Mouse (Mus musculus): ENCODE results near the gene Pam.

Pam gene

GRCm38 (mm10) chr1:97938053-97938452 lies 157.4 kb downstream of the Pam start:
- no peaks in the 10 kb centered on the region for H3K4me1 ChIP-seq (replicated peaks; ENCODE audit: low read depth, low read length)
- no peak for TF ChIP-seq NANOG (IDR thresholded peaks at IDR 0.05; ENCODE audit: borderline replicate concordance, low read length)
- no peak overlapping the region for H3K4me3 ChIP-seq (replicated peaks; ENCODE audit: low read length)
- no peaks in the 10 kb centered on the region for H3K36me3 ChIP-seq (ENCODE audit: insufficient read depth, low read length)
- no peaks in the 10 kb centered on the region for H3K27me3 ChIP-seq (ENCODE audit: insufficient read depth, low read length)
- H3K9me3 ChIP-seq (ENCODE audit: low read length) = no peaks in the 10 kb centered on the region

- Histone ChIP-seq H3K4me3 (replicated peaks; ENCODE audit: low read length) (no peak overlapping the region), H3K27me3 (ENCODE audit: insufficient read depth, low read length) (no peaks in the 10 kb centered on the region), H3K4me1 (replicated peaks; ENCODE audit: low read depth, low read length) (no peaks in the 10 kb centered on the region), H3K36me3 (ENCODE audit: insufficient read depth, low read length) (no peaks in the 10 kb centered on the region), H3K9me3 (ENCODE audit: low read length) (no peaks in the 10 kb centered on the region)
- no peak for TF ChIP-seq NANOG (IDR thresholded peaks at IDR 0.05; ENCODE audit: borderline replicate concordance, low read length)
- TF ChIP-seq CTCF (conservative IDR thresholded peaks at IDR 0.05; ENCODE audit: low read length) = no peak
- TF ChIP-seq POU5F1 (IDR thresholded peaks at IDR 0.05; ENCODE audit: borderline replicate concordance, low read length) = no peak
These were observed 160.5 kb downstream of the Pam start for GRCm38 (mm10) chr1:97934940-97935339.

DNA sequence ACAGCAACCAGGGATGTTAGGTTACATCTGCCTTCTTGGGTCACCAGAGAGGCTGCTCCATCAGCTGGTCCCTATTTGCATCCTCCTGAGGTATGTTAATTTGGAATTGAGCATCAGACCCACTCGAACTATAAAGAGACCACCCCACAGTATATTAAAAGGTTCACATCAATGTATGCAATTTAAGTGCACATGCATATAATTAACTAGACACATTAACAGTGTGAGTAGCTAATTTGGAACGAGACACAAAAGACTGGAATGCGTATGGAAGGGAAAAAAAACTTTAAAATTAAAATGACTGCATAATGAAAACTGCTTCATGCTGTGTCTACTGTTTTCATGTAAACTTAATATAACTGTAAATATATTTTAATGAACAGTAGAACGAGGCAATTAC lies 164.2 kb downstream of the Pam start:
- Histone ChIP-seq H3K27me3 (ENCODE audit: insufficient read depth, low read length) (no peaks in the 10 kb centered on the region), H3K4me3 (replicated peaks; ENCODE audit: low read length) (no peak overlapping the region), H3K9me3 (ENCODE audit: low read length) (no peaks in the 10 kb centered on the region), H3K4me1 (replicated peaks; ENCODE audit: low read depth, low read length) (no peaks in the 10 kb centered on the region), H3K36me3 (ENCODE audit: insufficient read depth, low read length) (no peaks in the 10 kb centered on the region)
- TF ChIP-seq NANOG (IDR thresholded peaks at IDR 0.05; ENCODE audit: borderline replicate concordance, low read length) = no peak
- TF ChIP-seq CTCF (conservative IDR thresholded peaks at IDR 0.05; ENCODE audit: low read length) = no peak
- no peak for TF ChIP-seq POU5F1 (IDR thresholded peaks at IDR 0.05; ENCODE audit: borderline replicate concordance, low read length)

DNA sequence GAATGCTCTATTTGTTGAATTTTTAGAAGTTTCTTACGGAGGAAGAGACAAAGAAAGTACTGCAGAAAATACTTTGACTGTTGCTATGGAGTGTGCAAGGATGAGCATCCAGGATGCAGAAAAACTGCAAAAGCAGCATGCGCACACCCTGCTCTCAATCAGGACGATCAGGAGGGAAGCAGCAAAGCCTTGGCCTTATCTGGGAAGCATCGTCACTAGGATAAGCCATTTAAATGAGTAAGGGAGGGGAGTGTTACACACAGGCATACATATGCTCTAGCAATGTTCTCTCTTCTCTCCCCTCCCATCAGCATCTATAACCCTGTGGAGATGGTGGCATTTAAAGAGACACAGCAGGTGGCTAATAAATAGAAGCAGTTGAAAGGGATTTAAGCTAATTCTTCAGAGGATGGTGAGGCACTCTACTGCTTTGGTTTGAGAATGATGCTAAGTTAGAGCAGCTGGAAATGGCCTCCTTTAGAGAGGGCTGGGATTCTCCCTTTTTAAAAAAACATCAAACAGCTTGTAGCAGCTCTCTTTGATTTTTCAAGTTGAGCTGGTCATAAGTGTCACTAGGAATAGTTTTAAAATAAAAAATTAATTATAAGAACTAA lies 165.9 kb downstream of the Pam start:
- Histone ChIP-seq H3K9me3 (ENCODE audit: low read length) (no peaks in the 10 kb centered on the region), H3K27me3 (ENCODE audit: insufficient read depth, low read length) (no peaks in the 10 kb centered on the region), H3K4me1 (replicated peaks; ENCODE audit: low read depth, low read length) (no peaks in the 10 kb centered on the region), H3K36me3 (ENCODE audit: insufficient read depth, low read length) (no peaks in the 10 kb centered on the region), H3K4me3 (replicated peaks; ENCODE audit: low read length) (no peak overlapping the region)
- TF ChIP-seq POU5F1 (IDR thresholded peaks at IDR 0.05; ENCODE audit: borderline replicate concordance, low read length) = no peak
- TF ChIP-seq NANOG (IDR thresholded peaks at IDR 0.05; ENCODE audit: borderline replicate concordance, low read length) = no peak
- TF ChIP-seq CTCF (conservative IDR thresholded peaks at IDR 0.05; ENCODE audit: low read length) = no peak

DNA sequence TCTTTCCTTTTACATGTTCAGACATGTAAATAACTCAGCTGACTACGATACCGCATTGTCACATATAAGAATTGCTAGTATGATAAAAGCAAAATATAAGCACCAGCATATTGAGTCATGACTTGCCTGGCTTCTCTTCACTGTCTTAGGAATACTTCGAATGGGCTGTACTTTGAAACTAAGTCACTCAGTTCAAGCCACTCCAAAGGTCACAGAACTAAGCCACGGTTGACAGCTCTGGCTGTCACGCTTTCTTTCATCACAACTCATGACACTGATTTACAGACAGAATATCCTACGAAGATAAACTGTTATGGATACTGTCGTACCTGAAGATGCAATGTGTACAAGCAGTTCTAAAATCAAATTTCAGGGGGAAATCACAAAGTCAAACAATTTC lies 168.7 kb downstream of the Pam start:
- no peaks in the 10 kb centered on the region for H3K9me3 ChIP-seq (ENCODE audit: low read length)

GRCm38 (mm10) chr1:97926017-97926540 lies 169.4 kb downstream of the Pam start:
- H3K36me3 ChIP-seq (ENCODE audit: insufficient read depth, low read length) = no peaks in the 10 kb centered on the region
- TF ChIP-seq NANOG (IDR thresholded peaks at IDR 0.05; ENCODE audit: borderline replicate concordance, low read length) = no peak
- TF ChIP-seq CTCF (conservative IDR thresholded peaks at IDR 0.05; ENCODE audit: low read length) = no peak
- TF ChIP-seq POU5F1 (IDR thresholded peaks at IDR 0.05; ENCODE audit: borderline replicate concordance, low read length) = no peak
- H3K4me1 ChIP-seq (replicated peaks; ENCODE audit: low read depth, low read length) = no peaks in the 10 kb centered on the region
- H3K4me3 ChIP-seq (replicated peaks; ENCODE audit: low read length) = no peak overlapping the region
- H3K9me3 ChIP-seq (ENCODE audit: low read length) = no peaks in the 10 kb centered on the region
- H3K27me3 ChIP-seq (ENCODE audit: insufficient read depth, low read length) = no peaks in the 10 kb centered on the region

More for the DNA sequence above, 168.7 kb downstream of the Pam start:
- Histone ChIP-seq H3K27me3 (ENCODE audit: insufficient read depth, low read length) (no peaks in the 10 kb centered on the region), H3K36me3 (ENCODE audit: insufficient read depth, low read length) (no peaks in the 10 kb centered on the region), H3K4me3 (replicated peaks; ENCODE audit: low read length) (no peak overlapping the region), H3K4me1 (replicated peaks; ENCODE audit: low read depth, low read length) (no peaks in the 10 kb centered on the region)
- no peak for TF ChIP-seq NANOG (IDR thresholded peaks at IDR 0.05; ENCODE audit: borderline replicate concordance, low read length)
- TF ChIP-seq POU5F1 (IDR thresholded peaks at IDR 0.05; ENCODE audit: borderline replicate concordance, low read length) = no peak
- TF ChIP-seq CTCF (conservative IDR thresholded peaks at IDR 0.05; ENCODE audit: low read length) = no peak

DNA sequence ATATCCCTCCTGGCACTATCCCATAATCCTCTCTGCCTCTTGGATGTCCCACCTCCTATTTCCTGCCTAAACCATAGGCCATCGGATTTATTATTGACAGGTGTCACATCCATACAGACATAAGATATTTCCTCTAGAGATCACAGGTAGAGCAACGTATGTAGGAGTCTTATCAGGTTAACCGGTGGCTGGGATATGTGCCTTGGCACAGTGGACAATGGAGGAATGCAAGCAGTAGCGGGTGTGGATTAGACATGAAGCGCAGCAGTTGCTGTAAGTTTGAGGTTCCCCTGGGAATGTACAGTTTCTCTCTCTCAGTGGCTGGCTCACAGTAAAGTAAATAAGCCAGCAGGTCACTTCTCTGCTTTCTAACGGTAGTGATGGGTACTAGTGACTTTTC lies 173.1 kb downstream of the Pam start:
- Histone ChIP-seq H3K4me1 (replicated peaks; ENCODE audit: low read depth, low read length) (no peaks in the 10 kb centered on the region), H3K4me3 (replicated peaks; ENCODE audit: low read length) (no peak overlapping the region), H3K36me3 (ENCODE audit: insufficient read depth, low read length) (no peaks in the 10 kb centered on the region), H3K27me3 (ENCODE audit: insufficient read depth, low read length) (no peaks in the 10 kb centered on the region), H3K9me3 (ENCODE audit: low read length) (no peaks in the 10 kb centered on the region)
- TF ChIP-seq NANOG (IDR thresholded peaks at IDR 0.05; ENCODE audit: borderline replicate concordance, low read length) (no peak), CTCF (conservative IDR thresholded peaks at IDR 0.05; ENCODE audit: low read length) (no peak), POU5F1 (IDR thresholded peaks at IDR 0.05; ENCODE audit: borderline replicate concordance, low read length) (no peak)

- no peaks in the 10 kb centered on the region for H3K4me1 ChIP-seq (replicated peaks; ENCODE audit: low read depth, low read length)
- no peaks in the 10 kb centered on the region for H3K36me3 ChIP-seq (ENCODE audit: insufficient read depth, low read length)
- TF ChIP-seq CTCF (conservative IDR thresholded peaks at IDR 0.05; ENCODE audit: low read length) (no peak), POU5F1 (IDR thresholded peaks at IDR 0.05; ENCODE audit: borderline replicate concordance, low read length) (no peak), NANOG (IDR thresholded peaks at IDR 0.05; ENCODE audit: borderline replicate concordance, low read length) (no peak)
- H3K27me3 ChIP-seq (ENCODE audit: insufficient read depth, low read length) = no peaks in the 10 kb centered on the region
- no peak overlapping the region for H3K4me3 ChIP-seq (replicated peaks; ENCODE audit: low read length)
- H3K9me3 ChIP-seq (ENCODE audit: low read length) = no peaks in the 10 kb centered on the region
These were observed 173.6 kb downstream of the Pam start for GRCm38 (mm10) chr1:97921886-97922285.

- Histone ChIP-seq H3K27me3 (ENCODE audit: insufficient read depth, low read length) (no peaks in the 10 kb centered on the region), H3K9me3 (ENCODE audit: low read length) (no peaks in the 10 kb centered on the region), H3K4me3 (replicated peaks; ENCODE audit: low read length) (no peak overlapping the region), H3K4me1 (replicated peaks; ENCODE audit: low read depth, low read length) (no peaks in the 10 kb centered on the region), H3K36me3 (ENCODE audit: insufficient read depth, low read length) (no peaks in the 10 kb centered on the region)
- no peak for TF ChIP-seq NANOG (IDR thresholded peaks at IDR 0.05; ENCODE audit: borderline replicate concordance, low read length)
- no peak for TF ChIP-seq CTCF (conservative IDR thresholded peaks at IDR 0.05; ENCODE audit: low read length)
- no peak for TF ChIP-seq POU5F1 (IDR thresholded peaks at IDR 0.05; ENCODE audit: borderline replicate concordance, low read length)
These were observed 177.0 kb downstream of the Pam start for GRCm38 (mm10) chr1:97918495-97918894.

All from E14TG2a.4 (cell line).